Mouse (Mus musculus): ENCODE measurements around the gene Fry.
A peak's percentile ranks its signal among the peaks of the same experiment; 100 is the strongest.

DNA sequence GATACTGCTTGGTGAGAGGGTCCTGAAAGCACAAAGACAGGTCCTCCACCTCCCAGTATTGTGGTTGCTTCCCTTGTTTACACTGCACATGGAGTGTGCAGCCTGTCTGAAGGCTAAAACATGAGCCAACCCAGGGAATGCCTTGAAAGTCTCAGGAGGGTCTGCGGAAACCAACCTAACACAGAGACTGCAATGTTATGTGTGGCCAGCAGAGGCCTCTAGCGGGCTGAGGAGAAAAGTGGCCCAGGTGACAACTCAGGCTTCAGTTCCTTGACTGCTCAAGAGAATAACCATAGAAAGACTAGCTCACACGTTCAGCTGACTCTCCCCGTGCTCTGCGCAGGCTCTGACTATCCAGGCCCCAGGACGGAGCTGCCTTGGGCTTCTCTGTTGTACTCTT is 20.8 kb upstream of the Fry start:
- TF ChIP-seq CTCF (IDR thresholded peaks at IDR 0.05) (no peak; the same call in 1 of the 2 replicates), EP300 (IDR thresholded peaks at IDR 0.05; ENCODE audit: insufficient read depth, low read depth, low read length) (peak; percentile 73; the same call in 1 of the 2 replicates)
